Mouse (Mus musculus) heart, embryonic 15.5 days (tissue): ENCODE results near the gene Yipf6. TPM values are rescaled to one million over a fixed set of nuclear protein-coding genes. Genes with fewer than 3 reads are reported as not detected.
"Not testable (repeated sequence)": the region's sequence is repeated elsewhere in the genome, so short reads cannot be mapped to it uniquely, and the experiment has no call there.

Source experiments
- ATAC-seq: fragments of 200-750 bp; cut with Nextera tagmentation; replicated peaks from 2 replicates; pipeline ENCODE4 v1.8.0; 2017; ENCODE audit warnings: low read depth, moderate TSS enrichment; ENCODE audit not compliant: insufficient number of reproducible peaks, insufficient read depth, low FRiP score
- H3K27ac ChIP-seq: fragments of 300-500 bp; sonication (generic); 2 replicates; pipeline ENCODE4 v1.5.1; 2015; ENCODE audit warnings: mild to moderate bottlenecking, inconsistent platforms
- H3K27me3 ChIP-seq: fragments of 300-500 bp; sonication (generic); 2 replicates; pipeline ENCODE4 v1.6.1; 2015; ENCODE audit warnings: inconsistent platforms
- H3K36me3 ChIP-seq: fragments of 300-500 bp; sonication (generic); 2 replicates; pipeline ENCODE4 v1.6.1; 2015; ENCODE audit warnings: mild to moderate bottlenecking, inconsistent platforms
- H3K4me1 ChIP-seq: fragments of 300-500 bp; sonication (generic); replicated peaks from 2 replicates; pipeline ENCODE4 v1.6.1; 2015; ENCODE audit warnings: inconsistent platforms
- H3K4me2 ChIP-seq: fragments of 300-500 bp; sonication (generic); 2 replicates; pipeline ENCODE4 v1.6.1; 2015; ENCODE audit warnings: inconsistent platforms, mild to moderate bottlenecking, moderate library complexity
- H3K4me3 ChIP-seq: fragments of 300-500 bp; sonication (generic); 2 replicates; pipeline ENCODE4 v1.5.1; 2015; ENCODE audit warnings: mild to moderate bottlenecking, inconsistent platforms
- H3K9ac ChIP-seq: fragments of 300-500 bp; sonication (generic); 2 replicates; pipeline ENCODE4 v1.6.1; 2015; ENCODE audit warnings: mild to moderate bottlenecking, inconsistent platforms
- H3K9me3 ChIP-seq: fragments of 300-500 bp; sonication (generic); replicated peaks from 2 replicates; pipeline ENCODE4 v1.6.1; 2016; ENCODE audit warnings: inconsistent platforms
- WGBS: fragments of 180-500 bp; shearing (Covaris S2); methylation state at CpG from one replicate; pipeline ENCODE4 v1.1.7; 2015; ENCODE audit warnings: mixed read lengths; 5-methylcytosine and 5-hydroxymethylcytosine counted together
- polyA plus RNA-seq: library from polyadenylated mRNA; unstranded; fragments of >200 nt; fragmentation: Nextera tagmentation; extraction: Ambion mirVana; gene quantifications from 2 replicates; pipeline ENCODE4 v1.2.1, GENCODE M21; 2015

The Yipf6 gene
- polyA plus RNA-seq, 1 experiment from 2014 or later = 16.9 TPM

- H3K4me2 ChIP-seq = no peak overlapping the region
- H3K4me1 ChIP-seq = no peaks in the 10 kb centered on the region
- no peaks in the 10 kb centered on the region for H3K9me3 ChIP-seq
- no peak overlapping the region for H3K4me3 ChIP-seq
- H3K9ac ChIP-seq = no peak overlapping the region
- no peaks in the 10 kb centered on the region for H3K36me3 ChIP-seq
- WGBS = 43% methylated on average over 4 of the region's 4 CpGs
- no peak overlapping the region for H3K27ac ChIP-seq
- no peaks in the 10 kb centered on the region for H3K27me3 ChIP-seq
- no peak for ATAC-seq
Measured at GRCm38 (mm10) chrX:98959050-98959449, 22.9 kb downstream of the Yipf6 start.

GRCm38 (mm10) chrX:98963742-98964141 lies 27.6 kb downstream of the Yipf6 start:
- Histone ChIP-seq H3K9me3 (no peaks in the 10 kb centered on the region), H3K36me3 (no peaks in the 10 kb centered on the region), H3K4me1 (no peaks in the 10 kb centered on the region), H3K9ac (no peak overlapping the region), H3K4me2 (no peak overlapping the region), H3K27ac (no peak overlapping the region), H3K27me3 (no peaks in the 10 kb centered on the region), H3K4me3 (no peak overlapping the region)
- no peak for ATAC-seq

- no peaks in the 10 kb centered on the region for H3K36me3 ChIP-seq
- H3K4me3 ChIP-seq = no peak overlapping the region
- no peaks in the 10 kb centered on the region for H3K27me3 ChIP-seq
- no peak for ATAC-seq
- no peaks in the 10 kb centered on the region for H3K9me3 ChIP-seq
- no peak overlapping the region for H3K27ac ChIP-seq
- H3K4me2 ChIP-seq = no peak overlapping the region
- no peak overlapping the region for H3K9ac ChIP-seq
- no peaks in the 10 kb centered on the region for H3K4me1 ChIP-seq
Measured at GRCm38 (mm10) chrX:98964513-98964912, 28.4 kb downstream of the Yipf6 start.

GRCm38 (mm10) chrX:98986611-98987010 lies 50.5 kb downstream of the Yipf6 start:
- H3K9ac ChIP-seq, H3K4me1 ChIP-seq, H3K27me3 ChIP-seq, H3K4me3 ChIP-seq, H3K36me3 ChIP-seq, H3K27ac ChIP-seq, H3K9me3 ChIP-seq, ATAC-seq, H3K4me2 ChIP-seq: not testable (repeated sequence)
- WGBS = 49% methylated on average over 5 of the region's 5 CpGs

GRCm38 (mm10) chrX:98989574-98989973 lies 53.5 kb downstream of the Yipf6 start:
- no peaks in the 10 kb centered on the region; the same call in 1 of the 2 replicates for H3K27me3 ChIP-seq
- no peaks in the 10 kb centered on the region for H3K36me3 ChIP-seq
- ATAC-seq = 0 out of 2 replicates have a peak, but pooled peaks have one; percentile 47
- H3K9me3 ChIP-seq = no peaks in the 10 kb centered on the region
- H3K27ac ChIP-seq = no peak overlapping the region
- WGBS = 35% methylated on average over 6 of the region's 6 CpGs
- H3K4me3 ChIP-seq = no peak overlapping the region
- no peak overlapping the region for H3K9ac ChIP-seq
- H3K4me2 ChIP-seq = no peak overlapping the region
- peaks cover 4% of the 10 kb centered on the region; the same call in 1 of the 2 replicates for H3K4me1 ChIP-seq

Other genes with a start within 250 kb of the Yipf6 start
- gene Ophn1, start 45.3 kb upstream of the Yipf6 start, polyA plus RNA-seq = 9.1 and 11.1 TPM in 2 replicates
- 14.4 and 15.4 TPM in 2 replicates for gene Stard8, start 66.9 kb downstream of the Yipf6 start, polyA plus RNA-seq
- gene Efnb1, start 199.8 kb downstream of the Yipf6 start, polyA plus RNA-seq = 20.0 and 28.0 TPM in 2 replicates